Mouse (Mus musculus): ENCODE data around the gene Fam131b. TPM values are rescaled to one million over a fixed set of nuclear protein-coding genes. Genes with fewer than 3 reads are reported as not detected.
A peak's percentile ranks its signal among the peaks of the same experiment; 100 is the strongest.

Gene Fam131b
- polyA plus RNA-seq, 1 experiment: 0.05 TPM

DNA sequence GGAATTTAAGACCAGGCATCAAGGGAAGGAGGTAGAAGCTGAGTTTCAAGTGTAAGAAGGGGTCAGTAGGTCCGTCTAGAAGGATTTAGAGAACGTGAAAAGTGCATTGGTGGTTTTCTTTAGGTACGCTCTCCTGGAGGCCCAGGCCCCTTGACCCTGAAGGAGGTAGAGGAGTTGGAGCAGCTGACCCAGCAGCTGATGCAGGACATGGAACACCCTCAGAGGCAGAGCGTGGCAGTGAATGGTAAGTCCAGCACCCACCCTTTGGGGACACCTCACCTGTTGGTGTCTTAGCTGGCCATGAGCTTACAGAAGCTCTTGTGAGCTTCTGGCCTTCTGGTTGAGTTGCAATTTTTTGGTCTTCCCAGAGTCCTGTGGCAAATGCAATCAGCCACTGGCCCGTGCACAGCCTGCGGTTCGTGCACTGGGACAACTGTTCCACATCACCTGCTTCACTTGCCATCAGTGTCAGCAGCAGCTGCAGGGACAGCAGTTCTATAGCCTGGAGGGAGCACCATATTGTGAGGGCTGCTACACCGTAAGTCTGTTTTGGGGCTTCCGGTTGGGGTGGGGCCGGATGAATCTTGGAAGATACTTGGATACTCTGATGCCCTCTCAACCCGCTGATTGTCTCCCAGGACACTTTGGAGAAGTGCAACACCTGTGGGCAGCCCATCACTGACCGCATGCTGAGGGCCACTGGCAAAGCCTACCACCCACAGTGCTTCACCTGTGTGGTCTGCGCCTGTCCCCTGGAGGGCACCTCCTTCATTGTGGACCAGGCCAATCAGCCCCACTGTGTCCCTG lies 31.6 kb upstream of the Fam131b start:
- no peak for DNase-seq
- WGBS: 90% methylated on average over 13 of the region's 13 CpGs
- H3K27me3 ChIP-seq (replicated peaks; ENCODE audit: control insufficient read depth, insufficient read depth, low read length): no peaks in the 10 kb centered on the region
- peaks cover 17% of the 10 kb centered on the region for H3K4me1 ChIP-seq (ENCODE audit: control insufficient read depth, insufficient read depth, low read length)
- H3K36me3 ChIP-seq (ENCODE audit: control insufficient read depth, insufficient read depth, low read length): peaks cover 3% of the 10 kb centered on the region
- TF ChIP-seq POLR2A (IDR thresholded peaks at IDR 0.05; ENCODE audit: low read depth, low read length) (no peak), CTCF (conservative IDR thresholded peaks at IDR 0.05; ENCODE audit: insufficient read depth, insufficient read length, low read depth, low read length) (no peak)
- H3K4me3 ChIP-seq (ENCODE audit: insufficient read depth, low read depth, low read length): no peak overlapping the region
- H3K27ac ChIP-seq (ENCODE audit: insufficient read depth, low read depth, low read length): no peak overlapping the region

DNA sequence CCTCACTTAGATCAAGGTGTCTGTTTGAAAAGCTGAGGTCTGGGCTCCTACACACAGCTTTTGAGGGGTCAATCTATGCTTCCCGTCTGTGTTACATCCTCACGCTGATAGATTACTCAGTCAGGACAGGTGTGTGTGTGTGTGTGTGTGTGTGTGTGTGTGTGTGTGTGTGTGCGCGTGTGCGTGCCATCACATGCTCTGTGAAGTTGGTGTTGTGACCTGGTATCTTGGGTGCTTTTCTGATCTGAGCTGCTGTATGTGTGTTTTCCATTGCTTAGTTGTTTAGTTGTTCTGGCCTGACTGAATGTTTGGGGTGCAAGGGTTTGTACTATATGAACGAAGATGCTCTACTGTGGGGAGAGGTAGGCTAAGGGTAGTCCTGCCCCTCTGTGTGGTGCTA lies 30.9 kb upstream of the Fam131b start:
- Histone ChIP-seq H3K4me3 (ENCODE audit: insufficient read depth, low read depth, low read length) (no peak overlapping the region), H3K4me1 (ENCODE audit: control insufficient read depth, insufficient read depth, low read length) (peaks cover 21% of the 10 kb centered on the region), H3K27ac (ENCODE audit: insufficient read depth, low read depth, low read length) (no peak overlapping the region), H3K27me3 (replicated peaks; ENCODE audit: control insufficient read depth, insufficient read depth, low read length) (no peaks in the 10 kb centered on the region), H3K36me3 (ENCODE audit: control insufficient read depth, insufficient read depth, low read length) (peaks cover 3% of the 10 kb centered on the region)
- no peak for TF ChIP-seq CTCF (conservative IDR thresholded peaks at IDR 0.05; ENCODE audit: insufficient read depth, insufficient read length, low read depth, low read length)
- WGBS: 94% methylated on average over 6 of the region's 6 CpGs
- no peak for DNase-seq

DNA sequence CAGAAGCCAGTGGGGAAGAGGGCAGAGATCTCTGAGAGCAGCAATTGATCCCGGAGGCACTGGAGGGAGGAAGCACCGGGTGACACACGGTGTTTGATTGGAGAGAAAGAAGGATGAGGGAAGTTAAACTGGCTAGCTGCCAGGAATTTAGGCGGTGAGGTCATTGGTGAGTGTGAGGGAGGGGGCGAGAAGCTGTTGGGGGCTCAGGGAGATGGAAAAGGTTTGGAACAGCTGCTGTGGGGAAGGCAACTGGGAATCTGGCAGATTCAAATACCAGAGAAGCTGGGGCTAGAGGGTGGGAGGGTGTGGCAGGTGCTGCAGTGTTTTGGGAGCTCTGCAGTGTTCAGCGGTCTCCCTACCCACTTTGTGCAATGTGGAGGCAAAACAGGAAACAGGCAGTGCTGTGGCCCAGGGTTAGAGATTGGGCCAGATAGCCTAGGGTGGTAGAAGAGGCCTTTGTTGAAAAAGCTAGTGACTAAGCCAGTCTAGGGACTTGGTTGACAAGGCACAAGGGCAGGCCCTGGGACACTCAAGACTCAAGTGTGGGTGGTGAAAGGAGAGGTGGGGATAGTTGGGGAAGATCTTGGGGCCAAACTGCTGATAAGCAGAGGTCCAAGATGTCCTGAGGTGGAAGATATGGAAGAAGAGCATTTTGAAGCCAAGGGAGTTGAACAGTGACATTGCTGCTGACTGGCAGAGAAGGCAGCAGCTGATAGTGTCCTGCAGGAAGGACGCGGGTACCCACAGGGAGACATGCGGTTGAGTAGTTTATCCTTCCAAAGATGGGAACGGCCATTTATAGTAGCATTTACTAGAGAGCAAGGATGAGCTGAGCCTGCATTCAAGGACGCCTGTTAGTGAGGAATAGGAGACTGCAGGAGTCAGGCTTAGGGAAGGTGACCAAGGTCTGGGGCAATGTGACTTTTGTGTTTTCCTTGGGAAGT lies 29.9 kb upstream of the Fam131b start:
- no peak for DNase-seq
- Histone ChIP-seq H3K36me3 (ENCODE audit: control insufficient read depth, insufficient read depth, low read length) (peaks cover 3% of the 10 kb centered on the region), H3K27ac (ENCODE audit: insufficient read depth, low read depth, low read length) (no peak overlapping the region), H3K27me3 (replicated peaks; ENCODE audit: control insufficient read depth, insufficient read depth, low read length) (no peaks in the 10 kb centered on the region), H3K4me3 (ENCODE audit: insufficient read depth, low read depth, low read length) (no peak overlapping the region), H3K4me1 (ENCODE audit: control insufficient read depth, insufficient read depth, low read length) (peaks cover 21% of the 10 kb centered on the region)
- TF ChIP-seq CTCF (conservative IDR thresholded peaks at IDR 0.05; ENCODE audit: insufficient read depth, insufficient read length, low read depth, low read length) (no peak), POLR2A (IDR thresholded peaks at IDR 0.05; ENCODE audit: low read depth, low read length) (no peak)
- 57% methylated on average over 11 of the region's 11 CpGs for WGBS

DNA sequence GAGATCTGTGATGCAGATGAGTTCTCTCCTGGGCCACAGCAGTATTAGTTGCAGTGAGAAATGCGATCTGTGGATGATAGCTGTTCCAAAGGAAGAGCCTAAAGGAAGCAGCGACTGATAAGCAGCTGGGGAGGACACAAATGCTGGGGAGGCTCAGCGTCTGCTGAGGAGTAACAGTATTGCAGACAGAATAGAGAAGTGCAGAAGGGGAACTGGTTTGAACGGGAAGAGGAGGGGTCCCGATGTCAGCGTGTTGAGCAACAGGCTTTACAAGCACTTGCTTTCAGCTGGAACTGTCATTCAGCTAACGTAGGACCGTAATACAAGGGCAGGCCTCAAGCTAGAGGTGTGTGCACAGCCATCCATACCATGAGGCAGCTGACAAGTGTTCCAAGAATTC lies 28.7 kb upstream of the Fam131b start:
- no peak overlapping the region for H3K27ac ChIP-seq (ENCODE audit: insufficient read depth, low read depth, low read length)
- peaks cover 3% of the 10 kb centered on the region for H3K36me3 ChIP-seq (ENCODE audit: control insufficient read depth, insufficient read depth, low read length)
- no peak overlapping the region for H3K4me3 ChIP-seq (ENCODE audit: insufficient read depth, low read depth, low read length)

DNA sequence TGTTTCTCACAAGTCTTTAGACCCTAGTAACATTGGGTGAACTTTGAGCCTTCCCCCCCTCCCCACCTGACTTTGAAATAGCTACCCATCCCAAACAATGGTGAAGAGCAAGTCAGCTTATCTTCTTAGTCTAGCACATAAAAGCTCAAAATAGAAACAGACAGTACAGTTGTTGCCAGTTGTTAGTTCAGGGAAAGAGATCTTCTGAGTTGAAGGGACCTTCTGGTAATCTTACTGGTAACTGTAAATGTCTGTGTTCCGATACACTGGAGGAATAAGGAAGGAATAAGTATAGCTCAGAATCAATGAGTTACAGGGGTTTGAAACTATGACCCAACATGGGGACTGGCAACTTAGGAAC lies 28.0 kb upstream of the Fam131b start:
- WGBS: 89% methylated on average over 1 of the region's 1 CpGs
- DNase-seq: no peak
- H3K36me3 ChIP-seq (ENCODE audit: control insufficient read depth, insufficient read depth, low read length): no peaks in the 10 kb centered on the region; the same call in 1 of the 2 replicates
- H3K27me3 ChIP-seq (replicated peaks; ENCODE audit: control insufficient read depth, insufficient read depth, low read length): no peaks in the 10 kb centered on the region
- no peak overlapping the region for H3K27ac ChIP-seq (ENCODE audit: insufficient read depth, low read depth, low read length)
- peaks cover 21% of the 10 kb centered on the region for H3K4me1 ChIP-seq (ENCODE audit: control insufficient read depth, insufficient read depth, low read length)
- TF ChIP-seq POLR2A (IDR thresholded peaks at IDR 0.05; ENCODE audit: low read depth, low read length): no peak
- H3K4me3 ChIP-seq (ENCODE audit: insufficient read depth, low read depth, low read length): no peak overlapping the region

More for the DNA sequence above, 28.7 kb upstream of the Fam131b start:
- Histone ChIP-seq H3K4me1 (ENCODE audit: control insufficient read depth, insufficient read depth, low read length) (peaks cover 21% of the 10 kb centered on the region), H3K27me3 (replicated peaks; ENCODE audit: control insufficient read depth, insufficient read depth, low read length) (no peaks in the 10 kb centered on the region)
- TF ChIP-seq CTCF (conservative IDR thresholded peaks at IDR 0.05; ENCODE audit: insufficient read depth, insufficient read length, low read depth, low read length) (no peak), POLR2A (IDR thresholded peaks at IDR 0.05; ENCODE audit: low read depth, low read length) (no peak)
- WGBS: 67% methylated on average over 8 of the region's 8 CpGs
- DNase-seq: no peak

DNA sequence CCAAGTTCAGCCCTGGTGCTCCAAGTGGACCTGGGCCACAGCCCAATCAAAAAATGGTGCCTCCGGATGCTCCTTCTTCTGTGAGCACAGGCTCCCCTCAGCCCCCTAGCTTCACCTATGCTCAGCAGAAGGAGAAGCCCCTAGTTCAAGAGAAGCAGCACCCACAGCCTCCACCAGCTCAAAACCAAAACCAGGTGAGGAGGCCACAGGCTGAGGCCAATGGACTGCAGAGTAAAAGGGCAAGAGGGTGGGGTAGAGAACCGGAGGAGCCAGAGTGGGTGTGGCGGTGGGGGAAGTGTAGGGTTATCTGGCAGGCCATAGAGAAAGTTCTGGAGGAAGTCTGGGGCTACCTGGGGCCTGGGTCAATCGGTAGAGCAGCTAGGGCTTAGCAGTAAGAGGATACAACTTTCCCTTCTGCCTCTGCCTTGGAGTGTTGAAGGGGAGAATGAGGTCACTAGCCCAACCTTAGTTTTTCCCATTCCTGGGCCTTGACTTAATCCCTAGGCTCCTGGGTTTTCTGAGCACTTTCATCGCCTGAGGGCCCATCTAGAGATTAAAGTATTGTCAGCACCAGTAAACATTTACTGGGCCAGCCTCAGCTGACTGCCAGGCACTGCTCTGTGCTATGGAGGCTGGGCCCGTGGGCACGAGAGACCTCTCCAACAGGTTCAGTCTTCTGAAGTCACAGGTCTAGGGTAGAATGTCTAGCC lies 27.5 kb upstream of the Fam131b start:
- Histone ChIP-seq H3K36me3 (ENCODE audit: control insufficient read depth, insufficient read depth, low read length) (no peaks in the 10 kb centered on the region; the same call in 1 of the 2 replicates), H3K27ac (ENCODE audit: insufficient read depth, low read depth, low read length) (no peak overlapping the region), H3K27me3 (replicated peaks; ENCODE audit: control insufficient read depth, insufficient read depth, low read length) (no peaks in the 10 kb centered on the region), H3K4me1 (ENCODE audit: control insufficient read depth, insufficient read depth, low read length) (peaks cover 21% of the 10 kb centered on the region), H3K4me3 (ENCODE audit: insufficient read depth, low read depth, low read length) (no peak overlapping the region)
- WGBS: 55% methylated on average over 7 of the region's 7 CpGs
- DNase-seq: peak; percentile 41
- TF ChIP-seq CTCF (conservative IDR thresholded peaks at IDR 0.05; ENCODE audit: insufficient read depth, insufficient read length, low read depth, low read length) (no peak), POLR2A (IDR thresholded peaks at IDR 0.05; ENCODE audit: low read depth, low read length) (no peak)

Measured in kidney, adult 2 months (tissue).